Mouse (Mus musculus) myocyte (in vitro differentiated cells): ENCODE data around the gene Zcchc3. TPM values are rescaled to one million over a fixed set of nuclear protein-coding genes. Genes with fewer than 3 reads are reported as not detected.

ENCODE experiments used
- H3K27me3 ChIP-seq: one replicate; pipeline ENCODE4 v1.6.1; 2011; ENCODE audit not compliant: control insufficient read depth, insufficient read depth, insufficient read length
- H3K36me3 ChIP-seq: one replicate; pipeline ENCODE4 v1.6.1; 2011; ENCODE audit not compliant: control insufficient read depth, insufficient read depth
- H3K4me2 ChIP-seq: one replicate; pipeline ENCODE4 v1.6.1; 2011; ENCODE audit warnings: low read depth, control low read depth
- H3K4me3 ChIP-seq: one replicate; pipeline ENCODE4 v1.5.1; 2011; ENCODE audit warnings: mild to moderate bottlenecking, control low read depth, moderate library complexity
- H3K79me2 ChIP-seq: one replicate; pipeline ENCODE4 v1.6.1; 2011; ENCODE audit not compliant: control insufficient read depth, insufficient read depth
- H3ac ChIP-seq: one replicate; pipeline ENCODE4 v1.6.1; 2011; ENCODE audit not compliant: control insufficient read depth, insufficient read length
- CEBPB ChIP-seq: IDR thresholded peaks from 2 replicates; pipeline ENCODE4 v1.6.1; 2011; ENCODE audit warnings: mild to moderate bottlenecking, moderate library complexity; ENCODE audit not compliant: poor library complexity, insufficient read depth, severe bottlenecking
- E2F4 ChIP-seq: IDR thresholded peaks from one replicate; pipeline ENCODE4 v1.6.1; 2011; ENCODE audit warnings: mild to moderate bottlenecking, control low read depth, moderate library complexity; ENCODE audit not compliant: insufficient read depth
- MAX ChIP-seq: IDR thresholded peaks from one replicate; pipeline ENCODE4 v1.6.1; 2011; ENCODE audit warnings: low read depth, mild to moderate bottlenecking, control low read depth
- MYOD1 ChIP-seq, 3 experiments: IDR thresholded peaks; one replicate each; pipeline ENCODE4 v1.6.1; 2011; ENCODE audit warnings: control low read depth in 2 of 3, low read depth in 2 of 3, mild to moderate bottlenecking in 2 of 3, moderate library complexity in 1 of 3; ENCODE audit not compliant: insufficient read length in 2 of 3, control insufficient read depth in 1 of 3
- MYOG ChIP-seq, 3 experiments: IDR thresholded peaks; one replicate each; pipeline ENCODE4 v1.6.1; 2011; ENCODE audit warnings: control low read depth in 2 of 3, low read depth in 2 of 3, mild to moderate bottlenecking in 2 of 3; ENCODE audit not compliant: insufficient read length in 2 of 3, control insufficient read depth in 1 of 3, insufficient read depth in 1 of 3
- POLR2A ChIP-seq: IDR thresholded peaks from one replicate; pipeline ENCODE4 v1.6.1; 2011; ENCODE audit warnings: low read depth, mild to moderate bottlenecking, control low read depth, moderate library complexity; ENCODE audit not compliant: insufficient read length
- POLR2AphosphoS2 ChIP-seq: IDR thresholded peaks from one replicate; pipeline ENCODE4 v1.6.1; 2011; ENCODE audit warnings: low read depth, control low read depth; ENCODE audit not compliant: insufficient read length
- REST ChIP-seq: IDR thresholded peaks from one replicate; pipeline ENCODE4 v1.6.1; 2011; ENCODE audit warnings: mild to moderate bottlenecking, control low read depth, moderate library complexity; ENCODE audit not compliant: insufficient read depth, insufficient read length
- SRF ChIP-seq: IDR thresholded peaks from one replicate; pipeline ENCODE4 v1.6.1; 2011; ENCODE audit warnings: low read depth; ENCODE audit not compliant: control insufficient read depth, insufficient read length
- TCF12 ChIP-seq: IDR thresholded peaks from one replicate; pipeline ENCODE4 v1.6.1; 2011; ENCODE audit warnings: mild to moderate bottlenecking, control low read depth; ENCODE audit not compliant: poor library complexity, insufficient read depth, severe bottlenecking
- TCF3 ChIP-seq: IDR thresholded peaks from one replicate; pipeline ENCODE4 v1.6.1; 2011; ENCODE audit warnings: low read depth, control low read depth; ENCODE audit not compliant: insufficient read length
- USF1 ChIP-seq: IDR thresholded peaks from one replicate; pipeline ENCODE4 v1.6.1; 2011; ENCODE audit warnings: low read depth, mild to moderate bottlenecking, control low read depth, moderate library complexity
- polyA plus RNA-seq: library from polyadenylated mRNA; unstranded; fragments of >200 nt; fragmentation: generic; extraction: Trizol; gene quantifications from one replicate; pipeline ENCODE4 v1.2.1, GENCODE M21; 2012; ENCODE audit warnings: missing spikeins

The Zcchc3 gene
- polyA plus RNA-seq, 1 experiment, result not detected

DNA sequence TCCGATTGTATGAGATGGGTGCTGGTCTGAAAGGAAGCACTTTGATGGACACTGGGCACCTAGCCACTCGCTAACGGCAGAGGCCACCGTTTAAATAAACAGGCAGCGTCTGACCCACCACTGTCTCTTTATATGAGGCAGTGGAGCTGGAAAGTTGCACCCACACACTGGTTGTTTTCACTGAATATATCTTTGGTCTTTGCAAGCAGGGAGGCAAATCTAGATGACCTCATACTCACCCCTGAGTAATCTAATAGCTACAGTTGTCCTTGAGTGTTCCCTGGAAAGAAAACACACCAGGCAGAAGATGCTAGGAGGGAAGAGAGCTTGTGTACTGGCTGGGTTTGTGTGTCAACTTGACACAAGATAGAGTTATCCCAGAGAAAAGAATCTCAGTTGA, 32.6 kb upstream of the Zcchc3 start:
- peaks cover 20% of the 10 kb centered on the region for H3K27me3 ChIP-seq
- no peaks in the 10 kb centered on the region for H3K36me3 ChIP-seq
- no peak overlapping the region for H3K4me3 ChIP-seq
- H3K4me2 ChIP-seq, result no peak overlapping the region
- no peaks in the 10 kb centered on the region for H3K79me2 ChIP-seq
- no peak for TF ChIP-seq CEBPB
- TF ChIP-seq POLR2A, result no peak
- TF ChIP-seq POLR2AphosphoS2, result no peak
- TF ChIP-seq SRF, result no peak
- no peak for TF ChIP-seq MAX
- no peak for TF ChIP-seq MYOG (IDR thresholded peaks at IDR 0.05; ENCODE audit: control insufficient read depth in 1 of 3, insufficient read depth in 1 of 3, insufficient read length in 2 of 3, low read depth in 2 of 3)
- TF ChIP-seq E2F4, result no peak
- TF ChIP-seq REST, result no peak
- TF ChIP-seq TCF3, result no peak
- no peak for TF ChIP-seq TCF12
- TF ChIP-seq MYOD1 (IDR thresholded peaks at IDR 0.05; ENCODE audit: control insufficient read depth in 1 of 3, insufficient read length in 2 of 3, low read depth in 2 of 3), result no peak
- no peak for TF ChIP-seq USF1
- H3ac ChIP-seq, result no peak overlapping the region

DNA sequence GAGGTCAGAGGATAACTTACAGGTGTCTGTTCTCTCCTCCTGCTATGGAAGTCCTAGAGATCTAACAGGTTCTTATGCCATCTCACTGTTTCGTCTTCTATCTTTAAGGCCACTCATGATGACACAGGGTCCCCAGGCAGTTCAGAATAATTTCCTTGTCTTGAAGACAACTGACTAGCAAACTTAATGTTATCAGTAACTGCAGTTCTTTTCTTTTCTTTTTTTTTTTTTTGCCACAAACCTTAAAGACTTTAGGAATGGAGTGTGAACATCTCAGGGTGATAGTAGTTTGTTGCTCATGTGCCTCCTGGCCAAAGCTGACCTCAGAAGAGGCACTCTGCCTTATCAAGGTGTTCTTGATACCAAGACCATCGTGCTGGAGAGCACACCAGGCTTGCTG, 31.8 kb upstream of the Zcchc3 start:
- Histone ChIP-seq H3ac (no peak overlapping the region), H3K4me3 (no peak overlapping the region), H3K79me2 (no peaks in the 10 kb centered on the region), H3K36me3 (no peaks in the 10 kb centered on the region), H3K4me2 (no peak overlapping the region), H3K27me3 (peaks cover 21% of the 10 kb centered on the region)
- TF ChIP-seq CEBPB, result no peak

DNA sequence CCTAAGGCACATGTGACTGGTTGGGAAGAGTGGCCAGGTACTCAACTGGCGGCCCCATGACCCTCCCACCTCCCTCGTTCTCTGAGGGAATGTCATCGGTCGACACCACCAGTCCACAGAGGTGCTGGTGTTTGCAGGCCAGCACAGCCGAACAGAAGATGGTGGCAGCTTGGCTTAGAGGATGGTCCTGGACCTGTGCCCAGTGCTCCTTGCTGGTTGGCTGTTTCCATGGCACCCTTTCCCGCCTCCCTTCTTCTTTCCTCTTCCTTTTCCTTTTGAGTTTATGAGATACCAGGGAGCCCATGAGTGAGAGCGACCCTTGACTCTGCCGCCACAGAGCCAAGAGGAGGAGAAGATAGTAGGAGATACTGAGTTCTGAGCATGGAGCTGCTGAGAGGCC, 28.5 kb upstream of the Zcchc3 start:
- TF ChIP-seq TCF12 (no peak), MYOG (IDR thresholded peaks at IDR 0.05; ENCODE audit: control insufficient read depth in 1 of 3, insufficient read depth in 1 of 3, insufficient read length in 2 of 3, low read depth in 2 of 3) (no peak), REST (no peak), TCF3 (no peak), USF1 (no peak), POLR2AphosphoS2 (no peak), MAX (no peak), MYOD1 (IDR thresholded peaks at IDR 0.05; ENCODE audit: control insufficient read depth in 1 of 3, insufficient read length in 2 of 3, low read depth in 2 of 3) (no peak), POLR2A (no peak), SRF (no peak), CEBPB (no peak)
- no peak overlapping the region for H3K4me2 ChIP-seq

GRCm38 (mm10) chr2:152442322-152442721, 27.5 kb upstream of the Zcchc3 start:
- Histone ChIP-seq H3ac (no peak overlapping the region), H3K4me2 (no peak overlapping the region), H3K36me3 (no peaks in the 10 kb centered on the region), H3K27me3 (peaks cover 23% of the 10 kb centered on the region), H3K79me2 (no peaks in the 10 kb centered on the region), H3K4me3 (no peak overlapping the region)
- no peak for TF ChIP-seq REST

More for the DNA sequence above, 28.5 kb upstream of the Zcchc3 start:
- Histone ChIP-seq H3K79me2 (no peaks in the 10 kb centered on the region), H3ac (no peak overlapping the region), H3K36me3 (no peaks in the 10 kb centered on the region), H3K27me3 (peaks cover 23% of the 10 kb centered on the region), H3K4me3 (no peak overlapping the region)

- H3K4me2 ChIP-seq, result no peak overlapping the region
- H3ac ChIP-seq, result no peak overlapping the region
- no peaks in the 10 kb centered on the region for H3K79me2 ChIP-seq
- H3K27me3 ChIP-seq, result peaks cover 17% of the 10 kb centered on the region
- no peaks in the 10 kb centered on the region for H3K36me3 ChIP-seq
- H3K4me3 ChIP-seq, result no peak overlapping the region
- TF ChIP-seq CEBPB (no peak), USF1 (no peak), MYOD1 (IDR thresholded peaks at IDR 0.05; ENCODE audit: control insufficient read depth in 1 of 3, insufficient read length in 2 of 3, low read depth in 2 of 3) (no peak), E2F4 (no peak), POLR2AphosphoS2 (no peak), SRF (no peak)
Measured at GRCm38 (mm10) chr2:152439833-152440232, 25.0 kb upstream of the Zcchc3 start.

- H3K36me3 ChIP-seq, result no peaks in the 10 kb centered on the region
- H3K27me3 ChIP-seq, result peaks cover 14% of the 10 kb centered on the region
- H3K4me3 ChIP-seq, result no peak overlapping the region
- no peak overlapping the region for H3ac ChIP-seq
- TF ChIP-seq E2F4 (no peak), POLR2AphosphoS2 (no peak), CEBPB (no peak), USF1 (no peak), TCF12 (no peak), MAX (no peak), TCF3 (no peak), MYOD1 (IDR thresholded peaks at IDR 0.05; ENCODE audit: control insufficient read depth in 1 of 3, insufficient read length in 2 of 3, low read depth in 2 of 3) (no peak), MYOG (IDR thresholded peaks at IDR 0.05; ENCODE audit: control insufficient read depth in 1 of 3, insufficient read depth in 1 of 3, insufficient read length in 2 of 3, low read depth in 2 of 3) (no peak), POLR2A (no peak), REST (no peak), SRF (no peak)
- H3K79me2 ChIP-seq, result no peaks in the 10 kb centered on the region
- H3K4me2 ChIP-seq, result no peak overlapping the region
Measured at GRCm38 (mm10) chr2:152438963-152439362, 24.1 kb upstream of the Zcchc3 start.
